Mouse (Mus musculus) liver, embryonic 15.5 days (tissue): ENCODE data around the gene Gm20388. TPM values are rescaled to one million over a fixed set of nuclear protein-coding genes. Genes with fewer than 3 reads are reported as not detected.
"Not testable (repeated sequence)": the region's sequence is repeated elsewhere in the genome, so short reads cannot be mapped to it uniquely, and the experiment has no call there.

Source experiments
- ATAC-seq: fragments of 200-750 bp; cut with Nextera tagmentation; 2 replicates; pipeline ENCODE4 v1.8.0; 2017; ENCODE audit warnings: moderate number of reproducible peaks, mild to moderate bottlenecking, moderate library complexity; ENCODE audit not compliant: insufficient read depth
- H3K27ac ChIP-seq: fragments of 300-500 bp; sonication (generic); replicated peaks from 2 replicates; pipeline ENCODE4 v1.5.1; 2015; ENCODE audit warnings: mild to moderate bottlenecking, inconsistent platforms
- H3K27me3 ChIP-seq: fragments of 300-500 bp; sonication (generic); 2 replicates; pipeline ENCODE4 v1.6.1; 2015; ENCODE audit warnings: mild to moderate bottlenecking, inconsistent platforms
- H3K36me3 ChIP-seq: fragments of 300-500 bp; sonication (generic); replicated peaks from 2 replicates; pipeline ENCODE4 v1.6.1; 2015; ENCODE audit warnings: moderate library complexity, mild to moderate bottlenecking, inconsistent platforms
- H3K4me1 ChIP-seq: fragments of 300-500 bp; sonication (generic); replicated peaks from 2 replicates; pipeline ENCODE4 v1.6.1; 2015; ENCODE audit warnings: inconsistent platforms
- H3K4me2 ChIP-seq: fragments of 300-500 bp; sonication (generic); 2 replicates; pipeline ENCODE4 v1.6.1; 2015; ENCODE audit warnings: moderate library complexity, mild to moderate bottlenecking, inconsistent platforms
- H3K4me3 ChIP-seq: fragments of 300-500 bp; sonication (generic); replicated peaks from 2 replicates; pipeline ENCODE4 v1.5.1; 2015; ENCODE audit warnings: mild to moderate bottlenecking, inconsistent platforms
- H3K9ac ChIP-seq: fragments of 300-500 bp; sonication (generic); 2 replicates; pipeline ENCODE4 v1.6.1; 2015; ENCODE audit warnings: moderate library complexity, mild to moderate bottlenecking, inconsistent platforms
- H3K9me3 ChIP-seq: fragments of 300-500 bp; sonication (generic); replicated peaks from 2 replicates; pipeline ENCODE4 v1.6.1; 2016; ENCODE audit warnings: inconsistent platforms
- WGBS: fragments of 180-500 bp; shearing (Covaris S2); methylation state at CpG from one replicate; pipeline ENCODE4 v1.1.7; 2015; ENCODE audit warnings: mixed read lengths; ENCODE audit not compliant: insufficient replicate concordance; 5-methylcytosine and 5-hydroxymethylcytosine counted together
- polyA plus RNA-seq: library from polyadenylated mRNA; unstranded; fragments of >200 nt; fragmentation: Nextera tagmentation; extraction: Ambion mirVana; gene quantifications from 2 replicates; pipeline ENCODE4 v1.2.1, GENCODE M21; 2015

The Gm20388 gene
- polyA plus RNA-seq, 1 experiment from 2014 or later = not detected

DNA sequence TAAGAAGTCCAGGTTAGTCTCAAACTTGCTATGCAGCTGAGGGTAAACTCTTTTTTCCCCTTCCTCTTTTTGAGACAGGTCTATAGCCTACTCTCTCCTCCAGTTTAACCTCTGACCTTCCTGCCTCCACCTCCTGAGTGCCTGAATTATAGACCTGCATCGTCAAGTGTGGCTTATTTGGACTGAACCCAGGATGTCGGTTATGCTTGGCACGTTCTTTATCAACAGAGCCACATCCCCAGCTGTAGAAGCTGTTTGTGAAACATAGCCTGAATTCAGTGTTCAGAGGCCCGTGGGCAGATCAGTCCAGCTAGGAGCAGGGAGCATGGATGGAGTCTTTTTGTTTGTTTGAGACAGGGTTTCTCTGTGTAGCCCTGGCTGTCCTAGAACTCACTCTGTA is 3541.5 kb downstream of the Gm20388 start:
- Histone ChIP-seq H3K27ac (no peak overlapping the region), H3K4me3 (no peak overlapping the region), H3K36me3 (peaks cover 38% of the 10 kb centered on the region), H3K4me2 (no peak overlapping the region), H3K4me1 (peaks cover 21% of the 10 kb centered on the region), H3K27me3 (no peaks in the 10 kb centered on the region), H3K9ac (no peak overlapping the region), H3K9me3 (no peaks in the 10 kb centered on the region)
- 22% methylated on average over 4 of the region's 4 CpGs for WGBS
- no peak for ATAC-seq

DNA sequence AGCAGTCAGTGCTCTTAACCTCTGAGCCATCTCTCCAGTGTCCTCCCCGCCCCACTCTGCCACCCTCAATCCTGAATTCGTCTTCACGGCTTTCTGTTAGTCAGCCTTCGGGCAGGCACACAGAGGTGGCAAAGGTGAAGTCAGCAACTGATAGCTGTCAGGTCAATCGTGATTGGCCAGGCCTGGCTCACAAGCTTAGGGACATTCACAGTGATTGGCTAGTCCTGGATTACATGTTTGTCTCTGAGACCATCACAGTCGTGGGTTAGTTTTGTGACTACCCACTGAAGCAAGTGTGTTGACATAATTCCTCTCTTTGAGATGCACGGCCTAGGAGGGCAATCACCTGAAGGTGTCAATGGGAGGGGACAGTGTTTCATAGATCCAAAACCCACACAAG is 3542.7 kb downstream of the Gm20388 start:
- peaks cover 21% of the 10 kb centered on the region for H3K4me1 ChIP-seq
- no peaks in the 10 kb centered on the region for H3K9me3 ChIP-seq
- ATAC-seq = no peak
- no peak overlapping the region for H3K27ac ChIP-seq
- WGBS = 62% methylated on average over 7 of the region's 7 CpGs
- peaks cover 47% of the 10 kb centered on the region for H3K36me3 ChIP-seq
- no peak overlapping the region for H3K9ac ChIP-seq
- no peaks in the 10 kb centered on the region for H3K27me3 ChIP-seq
- no peak overlapping the region for H3K4me3 ChIP-seq
- H3K4me2 ChIP-seq = no peak overlapping the region

DNA sequence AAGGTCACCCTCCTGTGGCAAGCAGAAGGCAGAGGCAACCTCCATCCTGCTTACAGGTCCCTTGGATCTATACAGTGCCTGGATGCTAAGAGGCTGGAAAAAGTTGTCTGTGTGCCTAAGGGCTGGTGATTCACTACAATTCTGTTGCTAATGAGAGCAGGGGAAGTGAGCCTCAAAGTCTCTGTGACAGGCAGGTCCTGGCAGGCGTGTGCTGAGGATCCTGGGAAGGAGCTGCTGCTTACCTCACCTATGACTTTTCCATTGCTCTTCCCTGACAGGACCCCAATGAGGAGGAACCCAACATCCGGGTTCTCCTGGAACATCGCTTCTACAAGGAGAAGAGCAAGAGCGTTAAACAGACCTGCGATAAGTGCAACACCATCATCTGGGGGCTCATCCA is 3543.3 kb downstream of the Gm20388 start:
- H3K4me1 ChIP-seq = peaks cover 21% of the 10 kb centered on the region
- H3K9me3 ChIP-seq = no peaks in the 10 kb centered on the region
- H3K36me3 ChIP-seq = peaks cover 51% of the 10 kb centered on the region
- no peak overlapping the region for H3K4me2 ChIP-seq
- WGBS = 85% methylated on average over 5 of the region's 5 CpGs
- no peak overlapping the region for H3K27ac ChIP-seq
- no peak overlapping the region for H3K4me3 ChIP-seq
- H3K27me3 ChIP-seq = no peaks in the 10 kb centered on the region
- ATAC-seq = no peak
- H3K9ac ChIP-seq = no peak overlapping the region

DNA sequence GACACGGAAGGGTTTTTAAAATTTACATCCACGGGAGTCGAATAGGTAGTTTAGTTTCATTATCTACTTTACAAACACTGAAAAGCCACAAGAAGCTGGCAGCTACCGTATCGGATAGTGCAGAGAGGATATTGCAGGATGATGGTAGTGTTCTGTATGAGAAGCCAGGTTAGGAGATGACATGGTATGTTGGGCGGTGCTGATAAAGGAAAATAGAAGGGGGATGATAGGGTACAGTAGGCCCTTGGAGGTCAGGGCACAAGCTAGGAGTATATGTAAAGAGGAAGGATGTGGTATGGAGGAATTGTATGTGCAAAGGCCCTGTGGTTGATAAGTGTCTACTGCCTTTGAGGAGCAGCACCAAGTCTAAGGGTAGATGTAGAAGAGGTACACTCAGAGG is 3543.9 kb downstream of the Gm20388 start:
- Histone ChIP-seq H3K9me3 (no peaks in the 10 kb centered on the region), H3K9ac (no peak overlapping the region), H3K36me3 (peaks cover 53% of the 10 kb centered on the region), H3K4me1 (peaks cover 21% of the 10 kb centered on the region), H3K27me3 (no peaks in the 10 kb centered on the region), H3K4me3 (no peak overlapping the region), H3K4me2 (no peak overlapping the region), H3K27ac (no peak overlapping the region)
- 41% methylated on average over 6 of the region's 6 CpGs for WGBS
- no peak for ATAC-seq

DNA sequence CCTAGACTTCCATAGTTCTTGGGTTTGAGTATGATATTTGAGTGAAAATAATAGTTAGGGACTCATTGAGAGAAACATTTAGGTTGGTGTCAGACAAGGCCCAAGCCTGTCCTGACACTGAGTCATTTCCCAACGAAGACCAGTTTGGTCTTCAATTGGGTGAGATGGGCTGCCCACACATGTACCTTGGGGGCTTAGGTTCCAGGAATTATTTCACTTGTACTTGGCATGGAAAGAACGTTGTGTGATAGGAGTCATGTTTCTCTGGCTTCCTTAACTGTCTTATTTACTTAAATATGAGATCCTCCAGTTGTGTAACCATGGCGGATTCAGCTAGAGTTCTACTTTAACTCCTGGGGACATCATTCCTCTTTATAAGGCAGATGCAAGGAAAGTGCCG is 3553.0 kb downstream of the Gm20388 start:
- H3K9me3 ChIP-seq = no peaks in the 10 kb centered on the region
- H3K4me3 ChIP-seq = no peak overlapping the region
- no peak overlapping the region for H3K9ac ChIP-seq
- no peak for ATAC-seq
- H3K4me2 ChIP-seq = no peak overlapping the region
- H3K27ac ChIP-seq = no peak overlapping the region
- H3K4me1 ChIP-seq = no peaks in the 10 kb centered on the region; the same call in 1 of the 2 replicates
- H3K27me3 ChIP-seq = no peaks in the 10 kb centered on the region
- peaks cover 20% of the 10 kb centered on the region for H3K36me3 ChIP-seq
- WGBS = 73% methylated on average over 4 of the region's 4 CpGs

DNA sequence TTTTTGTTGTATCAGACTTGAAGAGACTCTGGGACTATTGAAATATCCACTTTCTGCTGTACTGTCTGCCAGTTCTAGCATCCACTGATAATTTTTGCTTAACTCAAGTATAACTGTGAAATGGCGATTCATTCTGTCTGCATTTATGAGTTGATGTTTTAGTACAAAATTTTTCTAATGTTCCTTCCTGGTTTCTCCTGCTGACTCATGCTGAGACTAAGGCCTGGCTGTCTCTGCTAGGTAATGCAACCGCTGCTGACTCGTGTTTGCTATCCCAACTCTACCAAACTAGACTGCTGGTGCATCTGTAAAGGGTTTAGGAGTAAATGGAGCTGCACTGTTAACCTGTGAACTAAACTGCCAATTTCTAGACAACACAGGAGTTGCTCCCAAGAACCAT is 3556.8 kb downstream of the Gm20388 start:
- WGBS = 49% methylated on average over 3 of the region's 3 CpGs

DNA sequence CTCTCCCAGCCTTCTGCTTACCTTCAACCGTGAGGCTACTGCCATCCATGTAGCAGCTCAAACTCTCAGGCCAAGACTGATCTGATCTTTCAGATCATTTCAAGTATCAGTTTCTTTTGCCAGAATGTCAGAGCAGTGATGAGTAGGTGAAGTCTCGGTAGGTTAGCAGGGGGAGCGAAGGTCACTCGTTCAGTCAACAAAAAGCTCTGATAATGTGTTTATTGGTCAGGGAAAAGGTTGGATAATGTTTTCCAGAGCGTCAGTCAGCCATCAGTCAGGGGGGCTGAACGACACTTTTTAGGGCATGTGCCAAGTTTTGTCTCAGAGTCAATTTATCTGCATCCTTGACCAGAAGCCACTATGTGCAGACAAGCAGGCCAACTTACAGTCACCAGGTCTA is 3562.3 kb downstream of the Gm20388 start:
- H3K9ac ChIP-seq, H3K27me3 ChIP-seq, H3K4me3 ChIP-seq, ATAC-seq, H3K36me3 ChIP-seq, H3K9me3 ChIP-seq: not testable (repeated sequence)
- H3K27ac ChIP-seq = peak overlapping the region; percentile 38; the same call in 1 of the 2 replicates
- WGBS = 65% methylated on average over 6 of the region's 6 CpGs
- H3K4me1 ChIP-seq = peaks cover 24% of the 10 kb centered on the region
- peak overlapping the region; percentile 5; the same call in 1 of the 2 replicates for H3K4me2 ChIP-seq

More for the DNA sequence above, 3556.8 kb downstream of the Gm20388 start:
- ATAC-seq = no peak
- Histone ChIP-seq H3K27ac (no peak overlapping the region), H3K27me3 (no peaks in the 10 kb centered on the region; the same call in 1 of the 2 replicates), H3K4me3 (no peak overlapping the region), H3K9me3 (no peaks in the 10 kb centered on the region), H3K36me3 (peaks cover 7% of the 10 kb centered on the region; the same call in 1 of the 2 replicates), H3K9ac (no peak overlapping the region), H3K4me2 (no peak overlapping the region), H3K4me1 (no peaks in the 10 kb centered on the region; the same call in 1 of the 2 replicates)

DNA sequence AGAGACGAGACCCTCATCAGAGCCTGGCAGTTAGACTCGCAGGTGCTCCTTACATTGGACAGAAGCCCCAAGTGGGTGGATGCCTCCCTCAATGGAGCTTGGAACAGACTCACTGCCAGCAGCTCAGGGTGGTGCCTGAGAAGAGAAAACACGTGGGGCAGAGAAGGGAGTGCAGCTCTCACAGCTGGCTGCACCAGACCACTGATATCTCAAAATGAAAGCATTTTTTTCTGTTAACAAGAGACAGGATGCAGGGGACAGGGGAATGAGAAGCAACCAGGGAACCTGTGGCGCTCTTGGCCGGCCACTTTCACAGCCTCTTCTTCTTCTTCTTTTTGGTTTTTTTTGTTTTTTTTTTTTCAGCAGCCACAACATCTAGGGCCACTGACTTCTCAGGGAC is 3563.9 kb downstream of the Gm20388 start:
- H3K9me3 ChIP-seq, H3K9ac ChIP-seq, H3K27ac ChIP-seq, H3K36me3 ChIP-seq, H3K4me3 ChIP-seq, ATAC-seq, H3K27me3 ChIP-seq: not testable (repeated sequence)
- peaks cover 35% of the 10 kb centered on the region for H3K4me1 ChIP-seq
- peak overlapping the region; percentile 10; the same call in 1 of the 2 replicates for H3K4me2 ChIP-seq
- WGBS = 20% methylated on average over 5 of the region's 5 CpGs

DNA sequence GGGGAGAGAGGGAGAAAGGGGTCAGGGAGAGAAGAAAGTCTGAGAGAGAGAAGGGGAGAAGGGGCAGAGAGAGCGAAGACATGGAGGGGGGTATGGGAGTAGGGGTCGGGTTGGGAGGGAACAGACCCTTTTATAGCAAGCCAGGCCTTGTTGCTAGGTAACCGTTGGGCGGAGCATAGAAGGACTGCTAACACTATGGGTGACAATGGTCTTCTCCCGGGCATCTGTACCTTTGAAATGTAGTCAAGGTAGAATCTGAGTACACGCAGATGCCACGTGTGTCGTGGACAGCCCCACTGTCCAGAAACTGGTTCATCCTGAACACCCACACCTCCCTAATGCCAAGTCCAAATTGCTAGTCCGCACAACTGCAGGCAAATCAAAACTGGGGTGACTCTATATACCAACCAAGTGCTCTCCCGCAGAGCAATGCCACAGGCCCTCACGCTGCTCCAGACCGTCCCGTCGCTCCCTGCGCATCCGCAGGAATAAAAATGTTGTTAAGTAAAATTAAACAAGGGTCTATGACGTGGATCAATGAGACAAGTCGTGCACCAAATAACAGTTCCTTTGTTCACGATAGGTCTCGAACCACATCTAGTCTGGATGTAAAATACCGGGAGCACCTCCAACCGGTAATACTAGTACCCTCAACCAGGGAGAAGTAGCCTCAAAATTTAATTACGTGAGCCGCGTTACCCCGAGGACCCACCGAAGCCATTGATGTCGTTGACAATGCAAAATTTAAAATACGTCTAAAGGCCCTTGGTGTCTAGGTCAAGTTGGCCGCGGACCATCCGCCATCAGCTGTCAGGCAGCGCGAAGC is 3566.5 kb downstream of the Gm20388 start:
- ATAC-seq = peak; percentile 5; the same call in 1 of the 2 replicates
- Histone ChIP-seq H3K4me3 (peak overlapping the region; percentile 95), H3K4me1 (peaks cover 38% of the 10 kb centered on the region), H3K9ac (peak overlapping the region; percentile 81), H3K27ac (peak overlapping the region; percentile 92), H3K9me3 (no peaks in the 10 kb centered on the region), H3K27me3 (no peaks in the 10 kb centered on the region), H3K36me3 (peaks cover 21% of the 10 kb centered on the region), H3K4me2 (peak overlapping the region; percentile 88)
- WGBS = 11% methylated on average over 34 of the region's 34 CpGs

DNA sequence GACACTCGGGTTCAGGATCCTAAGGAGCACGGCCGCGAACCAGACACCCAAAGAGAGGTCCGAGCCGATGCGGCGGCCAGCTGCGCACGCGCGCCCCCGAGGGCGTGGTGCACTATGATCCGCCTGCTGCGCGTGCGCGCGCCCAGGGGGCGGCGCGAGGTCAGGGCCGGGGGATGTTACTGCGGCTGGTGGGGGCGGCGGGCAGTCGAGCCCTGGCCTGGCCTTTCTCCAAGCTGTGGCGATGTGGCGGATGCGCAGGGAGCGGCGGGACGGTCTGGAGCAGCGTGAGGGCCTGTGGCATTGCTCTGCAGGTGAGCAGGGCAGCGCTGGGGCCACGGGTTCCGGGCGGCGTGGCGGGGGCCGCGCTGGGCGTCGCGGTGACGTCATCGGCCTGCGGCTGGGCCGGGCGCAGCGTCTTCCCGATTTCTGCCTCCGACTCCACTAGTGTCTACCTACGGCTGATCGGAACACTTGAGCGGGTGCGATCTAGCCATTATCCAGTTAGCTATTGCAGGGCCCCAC is 3567.2 kb downstream of the Gm20388 start, which contains the start of gene Afg3l1:
Afg3l1 (plus strand) TSS at position 167 of the 522 bp plus-strand sequence.
- Histone ChIP-seq H3K36me3 (peaks cover 27% of the 10 kb centered on the region), H3K4me3 (peak within 1 kb of the TSS; percentile 95), H3K4me1 (peaks cover 38% of the 10 kb centered on the region), H3K27me3 (no peaks in the 10 kb centered on the region), H3K9me3 (no peaks in the 10 kb centered on the region), H3K9ac (peak within 1 kb of the TSS; percentile 81), H3K27ac (peak within 1 kb of the TSS; percentile 92), H3K4me2 (peak within 1 kb of the TSS; percentile 88)
- ATAC-seq = peak; percentile 94
- WGBS = under 1% methylated on average over 58 of the region's 58 CpGs

DNA sequence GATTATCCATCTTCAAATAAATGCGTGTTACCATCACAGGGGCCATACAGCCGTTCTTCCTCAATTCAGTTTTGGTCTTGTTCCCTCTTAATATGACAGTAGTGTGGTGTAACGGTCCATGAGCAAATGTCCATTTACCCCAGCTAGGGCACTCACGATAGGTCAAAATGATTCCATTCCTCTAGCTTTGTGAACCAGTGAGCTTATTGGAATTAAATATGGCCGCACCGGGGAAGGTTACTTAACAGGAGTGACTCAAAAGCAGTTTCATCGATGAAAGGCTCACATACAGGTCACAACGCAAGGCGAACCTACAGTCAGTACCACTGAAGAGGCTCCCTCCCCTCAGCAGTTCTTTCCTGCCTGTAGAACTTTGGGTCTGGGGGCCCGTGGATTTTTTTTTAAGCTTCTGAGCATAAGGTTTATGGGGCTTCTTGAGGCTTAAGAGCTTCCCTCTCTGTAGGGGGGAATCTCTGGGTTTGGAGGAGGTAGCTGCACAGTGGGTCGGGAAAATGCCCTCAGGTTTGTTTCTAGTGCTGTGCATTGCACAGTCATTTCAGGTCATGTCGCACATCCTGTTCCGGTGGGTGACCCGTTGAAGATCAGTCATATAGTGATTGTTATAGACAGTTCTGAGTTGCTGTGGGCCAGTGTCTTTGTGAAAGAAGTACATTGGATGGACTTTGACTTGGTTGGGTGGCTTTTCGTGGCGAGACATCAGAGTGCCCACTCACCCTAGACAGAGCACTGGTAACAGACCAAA is 3568.0 kb downstream of the Gm20388 start:
- Histone ChIP-seq H3K4me2 (peak overlapping the region; percentile 88), H3K4me1 (peaks cover 38% of the 10 kb centered on the region), H3K36me3 (peaks cover 36% of the 10 kb centered on the region), H3K9me3 (no peaks in the 10 kb centered on the region), H3K27ac (peak overlapping the region; percentile 92), H3K27me3 (no peaks in the 10 kb centered on the region), H3K9ac (peak overlapping the region; percentile 81), H3K4me3 (peak overlapping the region; percentile 95)
- no peak for ATAC-seq
- whole genome bisulfite sequencing = 30% methylated on average over 16 of the region's 16 CpGs
